Mouse (Mus musculus): ENCODE data around the gene Vmn2r54. TPM values are rescaled to one million over a fixed set of nuclear protein-coding genes. Genes with fewer than 3 reads are reported as not detected.
"Not testable (repeated sequence)": the region's sequence is repeated elsewhere in the genome, so short reads cannot be mapped to it uniquely, and the experiment has no call there.

Vmn2r54 gene
- not detected for polyA plus RNA-seq (2017; shearing (Covaris generic))

- ATAC-seq, result not testable (repeated sequence)
Observed at GRCm38 (mm10) chr7:12640219-12640618, at the start of gene Vmn2r54. Vmn2r54 (minus strand) TSS chr7:12640319.

GRCm38 (mm10) chr7:12684903-12685302 lies 44.8 kb upstream of the Vmn2r54 start, which contains the start of gene Vmn2r55:
Vmn2r55 (minus strand) TSS chr7:12685003.
- ATAC-seq, result not testable (repeated sequence)

GRCm38 (mm10) chr7:12608688-12609087 lies 31.4 kb downstream of the Vmn2r54 start, which contains the start of gene Vmn2r53:
Vmn2r53 (minus strand) TSS chr7:12608788.
- ATAC-seq, result no peak

Other genes with a start within 250 kb of the Vmn2r54 start
- 1 to 10 TPM; 2.0 to 5.9 (median 4.7) TPM for gene Zfp551, start 217.6 kb downstream of the Vmn2r54 start, polyA plus RNA-seq (2017; shearing (Covaris generic))
- gene Zfp606, start 162.0 kb downstream of the Vmn2r54 start, polyA plus RNA-seq (2017; shearing (Covaris generic)), result 1 to 10 TPM; 5.5 to 7.0 (median 6.0) TPM
- gene 2900092C05Rik, start 127.8 kb downstream of the Vmn2r54 start, polyA plus RNA-seq (2017; shearing (Covaris generic)), result under 1 TPM in 1 of 3 experiments, not detected in 2; 0.39 TPM
- under 1 TPM in 2 of 3 experiments, not detected in 1; 0.01 to 0.07 TPM for gene Vmn2r53, start 31.5 kb downstream of the Vmn2r54 start, polyA plus RNA-seq (2017; shearing (Covaris generic))
- gene Vmn2r55, start 44.7 kb upstream of the Vmn2r54 start, polyA plus RNA-seq (2017; shearing (Covaris generic)), result not detected
- under 1 TPM in 1 of 3 experiments, not detected in 2; 0.12 TPM for gene Vmn2r56, start 94.7 kb upstream of the Vmn2r54 start, polyA plus RNA-seq (2017; shearing (Covaris generic))
- gene Zscan18, start 163.3 kb upstream of the Vmn2r54 start, polyA plus RNA-seq (2017; shearing (Covaris generic)), result 1 to 10 TPM in 2 of 3 experiments, under 1 TPM in 1; 0.63 to 1.3 (median 1.1) TPM
- 10 to 100 TPM; 13.5 to 25.4 (median 19.3) TPM for gene Zfp329, start 178.5 kb upstream of the Vmn2r54 start, polyA plus RNA-seq (2017; shearing (Covaris generic))
- 10 to 100 TPM; 62.9 to 99.3 (median 85.2) TPM for gene Zfp110, start 194.4 kb upstream of the Vmn2r54 start, polyA plus RNA-seq (2017; shearing (Covaris generic))
- 1 to 10 TPM; 1.1 to 1.6 (median 1.6) TPM for gene Zfp128, start 240.9 kb upstream of the Vmn2r54 start, polyA plus RNA-seq (2017; shearing (Covaris generic))